Mouse (Mus musculus) intestine, embryonic 16.5 days (tissue): ENCODE measurements at regions not wholly inside any gene's neighbourhood (a gene's known extent, or its start where the extent isn't known, plus 50 kb on each side); places are given as distances from the start of the nearest gene placed in this dataset.

Experiments
- ATAC-seq: fragments of 200-750 bp; cut with Nextera tagmentation; 2 replicates; pipeline ENCODE4 v1.8.0; 2017; ENCODE audit warnings: moderate TSS enrichment, moderate library complexity
- H3K27ac ChIP-seq: fragments of 300-500 bp; sonication (generic); 2 replicates; pipeline ENCODE4 v1.5.1; 2014; ENCODE audit warnings: mild to moderate bottlenecking, low read length
- H3K27me3 ChIP-seq: fragments of 300-500 bp; sonication (generic); replicated peaks from 2 replicates; pipeline ENCODE4 v1.6.1; 2014; ENCODE audit warnings: low read length, control low read depth, mixed read lengths; ENCODE audit not compliant: control insufficient read depth, insufficient read depth
- H3K36me3 ChIP-seq: fragments of 300-500 bp; sonication (generic); 2 replicates; pipeline ENCODE4 v1.6.1; 2014; ENCODE audit warnings: low read length, control low read depth; ENCODE audit not compliant: control insufficient read depth, insufficient read depth
- H3K4me1 ChIP-seq: fragments of 300-500 bp; sonication (generic); 2 replicates; pipeline ENCODE4 v1.6.1; 2014; ENCODE audit warnings: low read length, control low read depth, mixed read lengths; ENCODE audit not compliant: control insufficient read depth, insufficient read depth
- H3K4me2 ChIP-seq: fragments of 300-500 bp; sonication (generic); 2 replicates; pipeline ENCODE4 v1.6.1; 2014; ENCODE audit warnings: low read depth, low read length, control low read depth
- H3K4me3 ChIP-seq: fragments of 300-500 bp; sonication (generic); 2 replicates; pipeline ENCODE4 v1.5.1; 2014; ENCODE audit warnings: mild to moderate bottlenecking, low read length
- H3K9ac ChIP-seq: fragments of 300-500 bp; sonication (generic); 2 replicates; pipeline ENCODE4 v1.6.1; 2014; ENCODE audit warnings: low read depth, low read length
- H3K9me3 ChIP-seq: fragments of 300-500 bp; sonication (generic); 2 replicates; pipeline ENCODE4 v1.6.1; 2016; ENCODE audit warnings: low read length, control low read depth; ENCODE audit not compliant: control insufficient read depth
- WGBS: fragments of 180-500 bp; shearing (Covaris S2); extraction: QIAGEN DNeasy Blood & Tissue Kit; methylation state at CpG from one replicate; pipeline ENCODE4 v1.1.7; 2014; 5-methylcytosine and 5-hydroxymethylcytosine counted together

- ATAC-seq = no peak
- no peak overlapping the region for H3K27ac ChIP-seq
- WGBS = 39% methylated on average over 2 of the region's 2 CpGs
- H3K9me3 ChIP-seq = no peaks in the 10 kb centered on the region
- H3K36me3 ChIP-seq = no peaks in the 10 kb centered on the region
- H3K9ac ChIP-seq = no peak overlapping the region
- no peaks in the 10 kb centered on the region for H3K27me3 ChIP-seq
- no peak overlapping the region for H3K4me2 ChIP-seq
- no peak overlapping the region for H3K4me3 ChIP-seq
- H3K4me1 ChIP-seq = no peaks in the 10 kb centered on the region
Measured at GRCm38 (mm10) chr11:45158282-45158681, 541.2 kb downstream of the Ebf1 start.

DNA sequence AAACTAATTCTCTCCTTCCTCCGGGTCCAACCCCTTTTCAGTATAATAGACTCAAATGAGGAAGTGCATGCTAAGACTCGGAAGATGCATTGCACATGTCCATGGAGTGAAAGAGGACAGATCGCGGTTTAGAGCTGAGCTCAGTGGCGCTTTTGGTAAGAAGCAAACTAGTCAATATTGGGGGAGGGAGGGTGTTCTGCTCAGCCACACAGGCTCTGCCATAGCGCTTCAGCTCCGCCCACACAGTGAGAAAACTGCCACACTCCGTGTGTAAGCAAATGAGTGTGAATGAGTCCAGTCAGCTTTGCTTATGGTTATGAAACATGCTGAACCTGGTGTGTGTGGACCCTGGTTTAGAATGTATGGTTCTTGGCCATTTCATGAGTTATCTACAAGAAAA is 543.8 kb downstream of the Ebf1 start:
- Histone ChIP-seq H3K9ac (no peak overlapping the region), H3K4me1 (no peaks in the 10 kb centered on the region), H3K4me2 (no peak overlapping the region), H3K9me3 (no peaks in the 10 kb centered on the region), H3K36me3 (no peaks in the 10 kb centered on the region), H3K27ac (no peak overlapping the region), H3K27me3 (no peaks in the 10 kb centered on the region), H3K4me3 (no peak overlapping the region)
- whole genome bisulfite sequencing = 79% methylated on average over 8 of the region's 8 CpGs
- no peak for ATAC-seq

DNA sequence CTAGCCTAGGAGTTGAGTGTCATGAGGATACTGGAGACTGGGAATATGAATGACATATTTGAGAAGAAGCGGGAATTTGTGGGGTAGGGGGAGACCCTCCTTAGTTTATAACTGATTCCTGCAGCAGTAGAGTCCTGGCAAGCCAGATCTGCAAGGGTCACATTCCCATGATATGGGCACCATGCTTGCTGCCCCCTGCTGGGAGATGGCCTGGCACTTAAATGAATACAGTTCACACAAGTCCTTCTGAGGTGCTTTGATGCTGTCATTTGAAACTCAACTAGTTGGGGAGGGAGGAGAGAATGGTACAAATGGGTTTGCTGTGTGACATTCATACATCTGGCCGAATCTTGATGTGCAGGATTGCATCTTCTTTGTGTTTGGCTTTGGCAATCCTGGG is 556.4 kb downstream of the Ebf1 start:
- Histone ChIP-seq H3K9ac (no peak overlapping the region), H3K4me2 (no peak overlapping the region), H3K4me3 (no peak overlapping the region), H3K9me3 (no peaks in the 10 kb centered on the region), H3K36me3 (no peaks in the 10 kb centered on the region), H3K27me3 (no peaks in the 10 kb centered on the region), H3K27ac (no peak overlapping the region), H3K4me1 (no peaks in the 10 kb centered on the region)
- 85% methylated on average over 2 of the region's 2 CpGs for WGBS
- ATAC-seq = no peak

DNA sequence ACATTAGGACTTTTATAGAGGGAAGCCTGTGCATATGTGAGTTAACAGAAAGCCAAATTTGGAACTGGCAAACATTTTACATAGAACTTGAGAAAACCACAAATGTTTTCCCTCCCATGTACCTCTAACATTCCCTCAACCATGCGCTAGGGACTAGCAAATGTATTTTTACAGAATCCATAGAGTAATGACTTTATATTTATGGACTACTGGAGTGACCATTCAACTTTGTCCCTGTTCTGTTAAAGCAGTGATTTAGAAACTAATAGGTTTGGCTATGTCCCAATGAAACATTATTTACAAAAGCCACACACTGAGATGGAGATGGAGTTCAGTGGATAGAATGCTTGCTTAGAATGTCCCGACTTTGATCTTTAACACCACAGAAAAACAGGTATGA is 557.0 kb downstream of the Ebf1 start:
- Histone ChIP-seq H3K9ac (no peak overlapping the region), H3K27me3 (no peaks in the 10 kb centered on the region), H3K4me2 (no peak overlapping the region), H3K4me1 (no peaks in the 10 kb centered on the region), H3K4me3 (no peak overlapping the region), H3K27ac (no peak overlapping the region), H3K9me3 (no peaks in the 10 kb centered on the region), H3K36me3 (no peaks in the 10 kb centered on the region)
- ATAC-seq = no peak
- 77% methylated on average over 2 of the region's 2 CpGs for WGBS

DNA sequence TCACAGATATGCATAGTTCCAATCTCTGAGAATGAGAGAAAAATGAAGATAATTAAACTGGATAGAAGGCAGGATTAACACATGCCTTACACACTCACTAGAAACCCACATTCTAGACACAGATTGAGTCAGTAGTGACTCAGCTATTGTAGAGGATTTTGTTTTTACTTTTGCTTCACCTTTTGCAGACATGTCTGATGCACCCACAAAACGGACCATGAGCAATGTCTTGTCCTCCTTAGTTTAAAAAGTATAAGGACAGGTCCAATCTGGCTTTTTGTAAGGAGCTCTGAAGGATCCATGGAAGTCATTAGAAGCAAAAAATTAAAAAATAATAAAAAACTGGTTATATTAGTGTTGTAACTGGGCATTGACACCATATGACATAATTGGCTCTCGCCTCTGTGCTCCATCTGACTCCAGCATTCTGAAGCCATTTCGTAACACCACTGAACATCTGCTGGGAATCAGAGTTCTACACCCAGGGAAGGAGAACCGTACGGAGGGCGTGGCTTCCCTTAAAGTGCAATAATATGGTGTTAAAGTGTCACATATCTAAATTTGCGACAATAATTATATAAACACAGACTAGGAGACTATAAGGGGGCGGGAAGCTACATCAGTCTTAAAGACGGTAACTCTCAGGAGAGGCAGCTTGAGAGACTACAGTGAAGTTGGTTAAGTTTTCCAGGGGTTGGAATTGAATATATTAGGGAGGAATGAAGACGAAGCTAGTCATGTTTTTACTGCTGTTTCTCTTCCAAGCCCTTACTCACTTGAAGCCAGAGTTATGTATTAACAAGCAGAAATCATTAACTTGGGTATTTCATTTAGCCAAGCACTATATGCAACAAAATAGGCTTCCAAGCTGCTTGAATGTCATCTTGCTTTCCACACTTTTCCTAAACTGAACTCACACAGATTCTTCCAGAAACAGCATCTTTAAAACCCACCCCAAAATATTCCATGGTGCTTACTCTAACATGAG is 558.0 kb downstream of the Ebf1 start:
- Histone ChIP-seq H3K4me2 (no peak overlapping the region), H3K27ac (no peak overlapping the region), H3K9me3 (no peaks in the 10 kb centered on the region), H3K9ac (no peak overlapping the region), H3K4me1 (no peaks in the 10 kb centered on the region), H3K36me3 (no peaks in the 10 kb centered on the region), H3K4me3 (no peak overlapping the region), H3K27me3 (no peaks in the 10 kb centered on the region)
- 59% methylated on average over 10 of the region's 10 CpGs for WGBS
- ATAC-seq = no peak

DNA sequence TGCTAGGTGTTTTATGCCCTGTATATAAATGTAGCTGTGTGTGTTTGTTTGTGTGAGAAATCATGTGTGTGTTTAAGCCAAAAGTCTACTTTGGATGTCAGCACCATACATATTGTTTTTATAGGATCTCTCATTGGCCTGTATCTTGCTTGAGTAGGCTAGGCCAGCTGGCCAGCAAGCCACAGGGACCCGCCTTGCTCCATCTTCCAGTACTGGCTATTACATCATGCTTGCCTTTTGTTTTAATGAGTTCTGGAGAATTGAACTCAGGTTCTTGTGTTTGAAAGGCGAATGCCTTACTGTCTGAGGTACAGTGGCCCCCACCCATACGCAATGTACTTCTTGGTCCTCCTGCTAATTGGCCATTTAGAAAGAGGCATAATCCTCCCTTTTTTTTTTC is 559.9 kb downstream of the Ebf1 start:
- no peaks in the 10 kb centered on the region for H3K4me1 ChIP-seq
- no peaks in the 10 kb centered on the region for H3K9me3 ChIP-seq
- no peaks in the 10 kb centered on the region for H3K36me3 ChIP-seq
- ATAC-seq = no peak
- H3K9ac ChIP-seq = no peak overlapping the region
- no peak overlapping the region for H3K4me2 ChIP-seq
- no peaks in the 10 kb centered on the region for H3K27me3 ChIP-seq
- WGBS = 97% methylated on average over 3 of the region's 3 CpGs
- no peak overlapping the region for H3K27ac ChIP-seq
- H3K4me3 ChIP-seq = no peak overlapping the region

DNA sequence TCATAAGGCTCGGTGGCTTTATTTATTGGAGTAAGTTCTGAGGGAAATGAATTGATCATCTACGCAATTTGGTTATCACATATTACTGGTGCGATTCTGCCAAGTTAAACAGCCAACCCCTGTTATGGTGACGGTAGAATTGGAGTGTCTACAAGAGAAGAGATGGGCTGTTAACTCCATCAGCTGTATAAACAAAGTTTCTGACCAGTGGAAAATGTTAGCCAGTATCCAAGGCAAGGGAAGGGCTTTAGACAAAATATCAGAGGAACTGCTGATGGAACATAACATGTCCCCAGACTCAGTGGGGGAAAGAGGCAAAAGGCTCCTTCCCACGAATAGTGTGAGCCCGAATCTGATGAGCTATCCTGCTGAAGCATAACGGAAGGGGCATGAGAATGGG is 560.9 kb downstream of the Ebf1 start:
- Histone ChIP-seq H3K9me3 (no peaks in the 10 kb centered on the region), H3K4me1 (no peaks in the 10 kb centered on the region), H3K4me3 (no peak overlapping the region), H3K36me3 (no peaks in the 10 kb centered on the region), H3K27ac (no peak overlapping the region), H3K9ac (no peak overlapping the region), H3K27me3 (no peaks in the 10 kb centered on the region), H3K4me2 (no peak overlapping the region)
- ATAC-seq = no peak
- 82% methylated on average over 7 of the region's 7 CpGs for WGBS

DNA sequence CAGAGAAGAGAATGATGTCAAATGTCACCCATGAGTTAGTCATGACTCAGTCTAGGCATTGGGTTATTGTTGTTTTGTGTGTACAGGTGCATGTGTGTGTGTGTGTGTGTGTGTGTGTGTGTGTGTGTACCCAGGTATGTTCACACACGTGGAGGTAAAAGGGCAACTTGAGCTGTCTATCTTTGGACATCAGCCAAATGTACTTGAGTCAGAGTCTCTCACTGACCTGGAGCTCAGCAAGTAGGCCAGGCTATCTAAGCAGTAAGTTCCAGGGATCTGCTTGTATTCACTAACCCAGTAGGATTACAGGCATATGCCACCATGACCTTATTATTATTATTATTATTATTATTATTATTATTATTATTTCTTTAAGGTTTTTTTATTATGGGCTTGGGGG is 561.9 kb downstream of the Ebf1 start:
- H3K9ac ChIP-seq = no peak overlapping the region
- no peaks in the 10 kb centered on the region for H3K27me3 ChIP-seq
- no peaks in the 10 kb centered on the region for H3K9me3 ChIP-seq
- ATAC-seq = no peak
- no peaks in the 10 kb centered on the region for H3K36me3 ChIP-seq
- no peak overlapping the region for H3K27ac ChIP-seq
- no peak overlapping the region for H3K4me3 ChIP-seq
- 64% methylated on average over 1 of the region's 1 CpGs for WGBS
- no peak overlapping the region for H3K4me2 ChIP-seq
- H3K4me1 ChIP-seq = no peaks in the 10 kb centered on the region

- WGBS = 59% methylated on average over 14 of the region's 14 CpGs
- Histone ChIP-seq H3K9ac (no peak overlapping the region), H3K4me2 (no peak overlapping the region), H3K27me3 (no peaks in the 10 kb centered on the region), H3K36me3 (no peaks in the 10 kb centered on the region), H3K4me1 (no peaks in the 10 kb centered on the region), H3K9me3 (no peaks in the 10 kb centered on the region), H3K27ac (no peak overlapping the region), H3K4me3 (no peak overlapping the region)
- ATAC-seq = no peak
Measured at GRCm38 (mm10) chr11:45190601-45191370, 573.7 kb downstream of the Ebf1 start.
